Mouse (Mus musculus) CD4-positive, CD25-positive, alpha-beta regulatory T cell, adult 4 months (primary cell): ENCODE data around the gene Agr2. TPM values are rescaled to one million over a fixed set of nuclear protein-coding genes. Genes with fewer than 3 reads are reported as not detected.
A peak's percentile ranks its signal among the peaks of the same experiment; 100 is the strongest.

ENCODE experiments used
- ATAC-seq: one replicate; pipeline ENCODE4 v1.8.0; 2017
- polyA plus RNA-seq, 2 experiments: library from polyadenylated mRNA; unstranded; fragments of 100-300 nt; shearing (Covaris generic); gene quantifications; one replicate each; pipeline ENCODE4 v1.2.1; 2017

Agr2 gene
- polyA plus RNA-seq, 2 experiments from 2014 or later: not detected

GRCm38 (mm10) chr12:36027171-36027570 lies 34.5 kb downstream of the Agr2 start:
- ATAC-seq: no peak

- ATAC-seq: peak; percentile 21
Observed at GRCm38 (mm10) chr12:36028968-36029645, 36.4 kb downstream of the Agr2 start.

- peak; percentile 4 for ATAC-seq
Observed at GRCm38 (mm10) chr12:36029687-36030086, 37.0 kb downstream of the Agr2 start.

GRCm38 (mm10) chr12:36030660-36031363 lies 38.1 kb downstream of the Agr2 start:
- ATAC-seq: no peak

- no peak for ATAC-seq
Observed at GRCm38 (mm10) chr12:36032419-36032818, 39.7 kb downstream of the Agr2 start.

GRCm38 (mm10) chr12:36035501-36035900 lies 42.8 kb downstream of the Agr2 start:
- ATAC-seq: no peak

- ATAC-seq: no peak
Observed at GRCm38 (mm10) chr12:36036121-36036520, 43.4 kb downstream of the Agr2 start.

- peak; percentile 46 for ATAC-seq
Observed at GRCm38 (mm10) chr12:36036776-36037175, 44.1 kb downstream of the Agr2 start.

- ATAC-seq: peak; percentile 24
Observed at GRCm38 (mm10) chr12:36039541-36040084, 46.9 kb downstream of the Agr2 start.

GRCm38 (mm10) chr12:36040571-36041280 lies 48.0 kb downstream of the Agr2 start:
- no peak for ATAC-seq

- no peak for ATAC-seq
Observed at GRCm38 (mm10) chr12:36041281-36041589, 48.5 kb downstream of the Agr2 start.

GRCm38 (mm10) chr12:36041703-36042347 lies 49.1 kb downstream of the Agr2 start:
- ATAC-seq: peak; percentile 17

- ATAC-seq: peak; percentile 78
Observed at GRCm38 (mm10) chr12:36042348-36042778, 49.7 kb downstream of the Agr2 start, which contains the start of gene Tspan13. Gene Tspan13 (minus strand): TSS chr12:36042500.

GRCm38 (mm10) chr12:36044691-36045090 lies 52.0 kb downstream of the Agr2 start:
- no peak for ATAC-seq

- no peak for ATAC-seq
Observed at GRCm38 (mm10) chr12:36046196-36046595, 53.5 kb downstream of the Agr2 start.

- ATAC-seq: no peak
Observed at GRCm38 (mm10) chr12:36047593-36047992, 54.9 kb downstream of the Agr2 start.

- no peak for ATAC-seq
Observed at GRCm38 (mm10) chr12:36050276-36050675, 57.6 kb downstream of the Agr2 start.

Other genes with a start within 250 kb of the Agr2 start
- not detected for gene Agr3, start 67.3 kb upstream of the Agr2 start, polyA plus RNA-seq
- gene Tspan13, start 49.6 kb downstream of the Agr2 start, polyA plus RNA-seq: 100 to 1,000 TPM; 219 to 252 TPM
- gene Ankmy2, start 164.2 kb downstream of the Agr2 start, polyA plus RNA-seq: 10 to 100 TPM; 47.9 to 53.4 TPM
- gene Bzw2, start 165.2 kb downstream of the Agr2 start, polyA plus RNA-seq: 100 to 1,000 TPM; 167 to 181 TPM